Mouse (Mus musculus): Measurements from ENCODE around the gene Man1c1. TPM values are rescaled to one million over a fixed set of nuclear protein-coding genes. Genes with fewer than 3 reads are reported as not detected.
A peak's percentile ranks its signal among the peaks of the same experiment; 100 is the strongest.

Man1c1 gene
- total and polyA plus RNA-seq, 3 experiments, result 0.04 to 0.44 (median 0.20) TPM

DNA sequence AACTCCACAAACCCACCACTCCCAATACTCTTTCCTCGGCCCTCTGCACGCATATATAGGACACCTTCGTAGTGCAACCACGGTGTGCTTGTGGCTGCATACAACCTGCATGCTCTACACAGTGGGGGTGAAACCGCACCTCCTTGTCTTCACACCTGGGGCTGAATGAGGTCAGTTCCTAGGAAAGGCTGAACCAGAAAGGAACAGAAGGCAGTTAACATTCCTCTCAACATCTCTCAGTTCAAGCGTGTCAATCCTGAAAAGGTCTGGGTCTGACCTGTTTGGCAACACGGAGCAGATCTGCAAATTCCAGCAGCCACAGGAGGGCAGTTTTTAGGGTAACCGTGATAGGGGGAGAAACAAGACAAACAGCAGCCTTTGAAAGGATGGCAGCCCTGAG lies 21.7 kb downstream of the Man1c1 start:
- Histone ChIP-seq H3K36me3 (replicated peaks in 1 of 2; ENCODE audit: control insufficient read depth in 1 of 2, insufficient read depth in 1 of 2, low read length in 1 of 2) (no peaks in the 10 kb centered on the region), H3K4me1 (ENCODE audit: control insufficient read depth in 1 of 2, insufficient read depth in 2 of 2) (peaks cover 0 to 16% of the 10 kb centered on the region in 2 experiments; a peak in 2 of 4 replicates), H3K4me2 (ENCODE audit: insufficient read depth, low read depth, poor library complexity, severe bottlenecking) (no peak overlapping the region), H3K4me3 (replicated peaks in 1 of 3; ENCODE audit: low read depth in 2 of 3, low read length in 2 of 3, poor library complexity in 1 of 3) (no peak overlapping the region), H3K9me3 (replicated peaks; ENCODE audit: low read length) (peaks cover 14% of the 10 kb centered on the region), H3K27ac (ENCODE audit: insufficient read depth, low read depth) (no peak overlapping the region), H3K79me2 (replicated peaks; ENCODE audit: control insufficient read depth, extremely low read depth, insufficient read depth, poor library complexity, severe bottlenecking) (no peaks in the 10 kb centered on the region), H3K27me3 (replicated peaks) (no peaks in the 10 kb centered on the region), H3K9ac (ENCODE audit: insufficient read depth, low read depth) (no peak overlapping the region)
- in situ Hi-C loops (cut with MboI; ENCODE audit: low pct_ligation_motif_present, low pct_unique_long_range_greater_than_20kb, low sequenced_read_pairs), result no loop called here
- no peak for DNase-seq (ENCODE audit: extremely low read depth)
- dilution Hi-C loops (cut with MboI; ENCODE audit: extremely low pct_ligation_motif_present, extremely low pct_unique_long_range_greater_than_20kb, low sequenced_read_pairs), result no loop called here
- TF ChIP-seq NRF1 (IDR thresholded peaks at IDR 0.05; ENCODE audit: low read depth, low read length) (no peak), CHD1 (IDR thresholded peaks at IDR 0.05; ENCODE audit: low read depth, low read length) (no peak), JUN (IDR thresholded peaks at IDR 0.05; ENCODE audit: insufficient read depth, low read depth, low read length) (no peak), MXI1 (IDR thresholded peaks at IDR 0.05; ENCODE audit: low read depth, low read length) (no peak), IRF4 (IDR thresholded peaks at IDR 0.05; ENCODE audit: low read depth, low read length) (no peak), TBP (conservative IDR thresholded peaks at IDR 0.05; ENCODE audit: low read depth, low read length) (no peak), RAD21 (IDR thresholded peaks at IDR 0.05; ENCODE audit: low read depth, low read length) (no peak), JUND (conservative IDR thresholded peaks at IDR 0.05; ENCODE audit: low read depth, low read length) (no peak), RCOR1 (conservative IDR thresholded peaks at IDR 0.05; ENCODE audit: low read depth, low read length) (no peak), BHLHE40 (IDR thresholded peaks at IDR 0.05; ENCODE audit: low read depth, low read length) (no peak), MAX (IDR thresholded peaks at IDR 0.05; ENCODE audit: low read length) (no peak), SIN3A (IDR thresholded peaks at IDR 0.05; ENCODE audit: low read length) (no peak), MYC (IDR thresholded peaks at IDR 0.05; ENCODE audit: low read depth, low read length) (no peak), ELF1 (IDR thresholded peaks at IDR 0.05; ENCODE audit: low read depth, low read length) (no peak), KAT2A (IDR thresholded peaks at IDR 0.05; ENCODE audit: insufficient replicate concordance, low read length) (no peak), SMC3 (IDR thresholded peaks at IDR 0.05; ENCODE audit: low read depth, low read length) (no peak), ETS1 (conservative IDR thresholded peaks at IDR 0.05; ENCODE audit: low read depth, low read length) (no peak), EP300 (IDR thresholded peaks at IDR 0.05; ENCODE audit: low read length) (no peak)

DNA sequence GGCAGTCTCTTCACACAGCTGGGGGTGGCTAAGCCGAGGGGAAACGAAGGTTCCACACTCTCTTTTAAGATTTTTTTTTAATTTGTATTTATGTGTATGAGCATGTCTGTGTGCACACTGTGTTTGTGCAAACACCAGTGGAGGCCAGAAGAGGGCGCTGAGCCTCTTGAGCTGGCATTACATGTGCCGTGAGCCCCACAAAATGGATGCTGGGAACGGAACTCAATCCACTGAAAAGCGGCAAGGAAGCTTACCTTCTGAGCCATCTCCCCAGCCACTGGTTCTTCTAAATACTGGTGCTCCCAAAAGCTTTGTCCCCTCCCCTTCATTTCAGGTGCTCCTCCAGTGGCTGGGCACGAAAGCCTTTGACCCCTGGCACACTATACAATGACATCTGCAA lies 22.3 kb downstream of the Man1c1 start:
- no peak for TF ChIP-seq MAZ (IDR thresholded peaks at IDR 0.05; ENCODE audit: low read depth, low read length)
- TF ChIP-seq JUN (IDR thresholded peaks at IDR 0.05; ENCODE audit: insufficient read depth, low read depth, low read length), result no peak
- TF ChIP-seq POLR2AphosphoS2 (IDR thresholded peaks at IDR 0.05; ENCODE audit: low read depth, low read length), result no peak
- peak in 1 of 2 experiments; percentile 7; a peak in 2 of 4 replicates for TF ChIP-seq CTCF (conservative IDR thresholded peaks at IDR 0.05 in 1 of 2, IDR thresholded peaks at IDR 0.05 in 1 of 2; ENCODE audit: low read depth in 2 of 2, low read length in 2 of 2)
- no peak overlapping the region for H3K4me2 ChIP-seq (ENCODE audit: insufficient read depth, low read depth, poor library complexity, severe bottlenecking)
- no peak overlapping the region for H3K9ac ChIP-seq (ENCODE audit: insufficient read depth, low read depth)
- H3K4me3 ChIP-seq (replicated peaks in 1 of 3; ENCODE audit: low read depth in 2 of 3, low read length in 2 of 3, poor library complexity in 1 of 3), result no peak overlapping the region
- no peaks in the 10 kb centered on the region for H3K27me3 ChIP-seq (replicated peaks)
- no peaks in the 10 kb centered on the region for H3K79me2 ChIP-seq (replicated peaks; ENCODE audit: control insufficient read depth, extremely low read depth, insufficient read depth, poor library complexity, severe bottlenecking)
- H3K9me3 ChIP-seq (replicated peaks; ENCODE audit: low read length), result peaks cover 14% of the 10 kb centered on the region
- H3K36me3 ChIP-seq (replicated peaks in 1 of 2; ENCODE audit: control insufficient read depth in 1 of 2, insufficient read depth in 1 of 2, low read length in 1 of 2), result no peaks in the 10 kb centered on the region
- dilution Hi-C loops (cut with MboI; ENCODE audit: extremely low pct_ligation_motif_present, extremely low pct_unique_long_range_greater_than_20kb, low sequenced_read_pairs), result no loop called here
- H3K27ac ChIP-seq (ENCODE audit: insufficient read depth, low read depth), result no peak overlapping the region
- no peak for DNase-seq (ENCODE audit: extremely low read depth)
- in situ Hi-C loops (cut with MboI; ENCODE audit: low pct_ligation_motif_present, low pct_unique_long_range_greater_than_20kb, low sequenced_read_pairs), result no loop called here
- peaks cover 0 to 13% of the 10 kb centered on the region in 2 experiments; a peak in 2 of 4 replicates for H3K4me1 ChIP-seq (ENCODE audit: control insufficient read depth in 1 of 2, insufficient read depth in 2 of 2)
